Mouse (Mus musculus): ENCODE data around the gene Khk. TPM values are rescaled to one million over a fixed set of nuclear protein-coding genes. Genes with fewer than 3 reads are reported as not detected.
"Not testable (repeated sequence)": the region's sequence is repeated elsewhere in the genome, so short reads cannot be mapped to it uniquely, and the experiment has no call there.

Khk gene
- polyA plus RNA-seq (2012; rRNA removed) (29.5 and 37.8 TPM in 2 replicates), polyA plus RNA-seq (2014; fragmentation: Nextera tagmentation; extraction: Ambion mirVana) (29.7 and 31.3 TPM in 2 replicates)

DNA sequence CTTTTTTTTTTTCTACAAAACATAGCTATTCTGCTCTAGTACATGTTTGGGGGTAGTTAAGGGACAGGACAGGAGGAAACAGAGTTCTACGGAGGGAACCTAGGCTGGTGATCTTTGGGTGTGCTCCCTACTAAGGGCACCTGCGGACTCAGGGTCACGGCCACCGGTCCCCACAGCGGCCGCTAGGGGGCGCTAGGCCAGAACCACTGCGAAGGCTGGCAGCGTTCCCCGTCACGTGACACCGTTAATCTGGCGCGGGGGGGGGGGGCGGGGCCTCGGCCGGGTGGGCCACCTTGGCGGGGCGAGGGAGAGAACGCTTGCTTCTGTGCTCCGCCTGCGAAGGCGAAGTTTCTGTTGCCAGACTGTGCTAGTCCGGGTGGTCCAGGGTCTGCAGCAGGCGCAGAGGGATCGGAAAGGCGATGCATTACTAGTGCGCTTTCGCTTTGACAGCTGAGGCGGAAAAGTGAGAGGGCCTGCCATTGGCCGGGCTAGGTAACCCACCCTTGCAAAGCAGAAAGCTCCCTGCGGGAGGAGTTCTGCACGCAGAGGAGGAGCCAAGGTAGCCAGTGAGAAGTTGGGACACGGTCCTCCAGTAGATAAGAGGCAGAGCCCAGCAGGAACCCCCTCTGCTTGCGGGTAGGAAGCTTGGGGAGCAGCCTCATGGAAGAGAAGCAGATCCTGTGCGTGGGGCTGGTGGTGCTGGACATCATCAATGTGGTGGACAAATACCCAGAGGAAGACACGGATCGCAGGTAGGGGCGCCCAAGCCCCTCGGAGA, at the start of gene Khk:
TSS of gene Khk (plus strand) at position 176 of the 778 bp plus-strand sequence.
- Histone ChIP-seq H3K9ac (ENCODE audit: low read depth, low read length, severe bottlenecking) (peak within 1 kb of the TSS; percentile 58), H3K27me3 (ENCODE audit: control insufficient read depth, insufficient read depth, low read length) (no peaks in the 10 kb centered on the region), H3K36me3 (ENCODE audit: control insufficient read depth, insufficient read depth, low read length) (peaks cover 47% of the 10 kb centered on the region), H3K4me2 (replicated peaks; ENCODE audit: low read depth, low read length, severe bottlenecking) (peak within 1 kb of the TSS; percentile 79), H3K27ac (replicated peaks; ENCODE audit: low read depth, low read length) (peak within 1 kb of the TSS; percentile 80), H3K4me1 (ENCODE audit: control insufficient read depth, insufficient read depth, low read length) (peaks cover 16% of the 10 kb centered on the region), H3K4me3 (replicated peaks; ENCODE audit: low read length) (peak within 1 kb of the TSS; percentile 42), H3K9me3 (ENCODE audit: control insufficient read depth, low read length) (no peaks in the 10 kb centered on the region)
- peak; percentile 90 for DNase-seq (ENCODE audit: low spot score)
- under 1% methylated on average over 24 of the region's 40 CpGs for WGBS
- TF ChIP-seq POLR2A (IDR thresholded peaks at IDR 0.05; ENCODE audit: borderline replicate concordance, extremely low read depth, insufficient read depth, insufficient read length): peak; percentile 53; the same call in 1 of the 2 replicates
- peak; percentile 88 for ATAC-seq (ENCODE audit: low FRiP score, low read depth)

DNA sequence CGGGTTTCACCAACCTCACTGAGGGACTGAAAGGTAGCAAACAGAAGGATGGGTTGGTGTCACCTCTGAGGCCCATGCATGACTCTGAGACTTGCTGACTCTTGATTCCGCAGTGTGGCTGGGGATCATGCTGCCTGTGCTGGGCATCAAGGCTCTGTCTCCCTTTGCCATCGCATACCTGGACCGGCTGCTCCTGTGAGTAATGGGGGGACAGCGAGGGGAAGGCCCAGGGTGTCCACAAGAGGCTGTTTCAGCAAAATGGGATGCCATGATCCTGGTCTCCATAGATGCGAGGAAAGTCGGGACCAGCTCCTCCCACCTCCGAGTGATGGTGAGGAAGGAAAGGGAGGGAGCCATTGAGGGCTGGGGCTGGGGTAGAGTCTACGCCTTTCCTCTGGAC, 48.7 kb upstream of the Khk start:
- Histone ChIP-seq H3K9me3 (ENCODE audit: control insufficient read depth, low read length) (no peaks in the 10 kb centered on the region), H3K9ac (ENCODE audit: low read depth, low read length, severe bottlenecking) (no peak overlapping the region), H3K27ac (replicated peaks; ENCODE audit: low read depth, low read length) (no peak overlapping the region), H3K4me3 (replicated peaks; ENCODE audit: low read length) (no peak overlapping the region), H3K4me1 (ENCODE audit: control insufficient read depth, insufficient read depth, low read length) (peaks cover 13% of the 10 kb centered on the region), H3K27me3 (ENCODE audit: control insufficient read depth, insufficient read depth, low read length) (no peaks in the 10 kb centered on the region), H3K36me3 (ENCODE audit: control insufficient read depth, insufficient read depth, low read length) (peaks cover 66% of the 10 kb centered on the region), H3K4me2 (replicated peaks; ENCODE audit: low read depth, low read length, severe bottlenecking) (no peak overlapping the region)
- WGBS: 93% methylated on average over 9 of the region's 9 CpGs
- no peak for TF ChIP-seq POLR2A (IDR thresholded peaks at IDR 0.05; ENCODE audit: borderline replicate concordance, extremely low read depth, insufficient read depth, insufficient read length)
- ATAC-seq (ENCODE audit: low FRiP score, low read depth): no peak
- no peak for DNase-seq (ENCODE audit: low spot score)

- ATAC-seq (ENCODE audit: low FRiP score, low read depth) (no peak), DNase-seq (ENCODE audit: low spot score) (no peak)
- no peak overlapping the region for H3K4me3 ChIP-seq (replicated peaks; ENCODE audit: low read length)
- WGBS: 90% methylated on average over 7 of the region's 7 CpGs
- H3K9ac ChIP-seq (ENCODE audit: low read depth, low read length, severe bottlenecking): no peak overlapping the region
- peaks cover 68% of the 10 kb centered on the region for H3K36me3 ChIP-seq (ENCODE audit: control insufficient read depth, insufficient read depth, low read length)
- peaks cover 17% of the 10 kb centered on the region for H3K4me1 ChIP-seq (ENCODE audit: control insufficient read depth, insufficient read depth, low read length)
- TF ChIP-seq POLR2A (IDR thresholded peaks at IDR 0.05; ENCODE audit: borderline replicate concordance, extremely low read depth, insufficient read depth, insufficient read length): no peak
- no peaks in the 10 kb centered on the region for H3K9me3 ChIP-seq (ENCODE audit: control insufficient read depth, low read length)
- H3K4me2 ChIP-seq (replicated peaks; ENCODE audit: low read depth, low read length, severe bottlenecking): no peak overlapping the region
- no peak overlapping the region for H3K27ac ChIP-seq (replicated peaks; ENCODE audit: low read depth, low read length)
- no peaks in the 10 kb centered on the region for H3K27me3 ChIP-seq (ENCODE audit: control insufficient read depth, insufficient read depth, low read length)
Measured at GRCm38 (mm10) chr5:30874365-30874764, 46.9 kb upstream of the Khk start.

- H3K9ac ChIP-seq (ENCODE audit: low read depth, low read length, severe bottlenecking): no peak overlapping the region
- H3K27me3 ChIP-seq (ENCODE audit: control insufficient read depth, insufficient read depth, low read length): no peaks in the 10 kb centered on the region
- H3K27ac ChIP-seq (replicated peaks; ENCODE audit: low read depth, low read length): no peak overlapping the region
- no peaks in the 10 kb centered on the region for H3K9me3 ChIP-seq (ENCODE audit: control insufficient read depth, low read length)
- H3K4me2 ChIP-seq (replicated peaks; ENCODE audit: low read depth, low read length, severe bottlenecking): no peak overlapping the region
- peaks cover 8% of the 10 kb centered on the region; the same call in 1 of the 2 replicates for H3K4me1 ChIP-seq (ENCODE audit: control insufficient read depth, insufficient read depth, low read length)
- no peak overlapping the region for H3K4me3 ChIP-seq (replicated peaks; ENCODE audit: low read length)
- ATAC-seq (ENCODE audit: low FRiP score, low read depth) (no peak), DNase-seq (ENCODE audit: low spot score) (peak; percentile 30)
- peaks cover 42% of the 10 kb centered on the region for H3K36me3 ChIP-seq (ENCODE audit: control insufficient read depth, insufficient read depth, low read length)
- WGBS: 17% methylated on average over 6 of the region's 6 CpGs
- no peak for TF ChIP-seq POLR2A (IDR thresholded peaks at IDR 0.05; ENCODE audit: borderline replicate concordance, extremely low read depth, insufficient read depth, insufficient read length)
Measured at GRCm38 (mm10) chr5:30878616-30879015, 42.6 kb upstream of the Khk start.

DNA sequence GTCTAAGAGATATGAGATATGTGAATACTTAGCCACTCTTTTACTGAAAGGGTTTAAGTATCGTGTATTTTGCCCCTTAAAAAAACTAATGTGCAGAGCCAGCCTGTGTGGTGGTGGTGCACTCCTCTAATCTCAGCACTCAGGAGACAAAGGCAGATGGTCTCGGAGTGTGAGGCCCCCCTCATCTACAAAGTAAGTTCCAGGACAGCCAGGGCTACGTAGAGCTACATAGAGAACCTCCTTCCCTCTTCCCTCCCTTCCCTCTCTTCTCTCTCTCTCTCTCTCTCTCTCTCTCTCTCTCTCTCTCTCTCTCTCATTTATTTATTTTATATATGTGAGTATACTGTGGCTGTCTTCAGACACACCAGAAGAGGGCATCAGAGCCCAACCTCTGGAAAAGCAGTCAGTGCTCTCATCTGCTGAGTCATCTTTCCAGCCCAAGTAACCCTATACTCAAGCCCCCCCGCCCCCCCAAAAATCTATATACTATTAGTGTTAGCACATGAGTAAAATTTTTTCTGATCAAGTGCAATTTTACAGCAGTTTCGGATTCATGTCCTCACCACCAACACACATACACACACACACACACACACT, 41.8 kb upstream of the Khk start:
- no peaks in the 10 kb centered on the region for H3K27me3 ChIP-seq (ENCODE audit: control insufficient read depth, insufficient read depth, low read length)
- H3K9ac ChIP-seq (ENCODE audit: low read depth, low read length, severe bottlenecking): no peak overlapping the region
- no peak for ATAC-seq (ENCODE audit: low FRiP score, low read depth)
- WGBS: 66% methylated on average over 5 of the region's 5 CpGs
- peaks cover 8% of the 10 kb centered on the region; the same call in 1 of the 2 replicates for H3K4me1 ChIP-seq (ENCODE audit: control insufficient read depth, insufficient read depth, low read length)
- no peak overlapping the region for H3K4me3 ChIP-seq (replicated peaks; ENCODE audit: low read length)
- peaks cover 33% of the 10 kb centered on the region for H3K36me3 ChIP-seq (ENCODE audit: control insufficient read depth, insufficient read depth, low read length)
- no peak overlapping the region for H3K27ac ChIP-seq (replicated peaks; ENCODE audit: low read depth, low read length)
- peak; percentile 25 for DNase-seq (ENCODE audit: low spot score)
- H3K4me2 ChIP-seq (replicated peaks; ENCODE audit: low read depth, low read length, severe bottlenecking): no peak overlapping the region
- no peak for TF ChIP-seq POLR2A (IDR thresholded peaks at IDR 0.05; ENCODE audit: borderline replicate concordance, extremely low read depth, insufficient read depth, insufficient read length)
- no peaks in the 10 kb centered on the region for H3K9me3 ChIP-seq (ENCODE audit: control insufficient read depth, low read length)

- not testable (repeated sequence) for H3K9ac ChIP-seq (ENCODE audit: low read depth, low read length, severe bottlenecking); H3K27me3 ChIP-seq (ENCODE audit: control insufficient read depth, insufficient read depth, low read length); H3K4me1 ChIP-seq (ENCODE audit: control insufficient read depth, insufficient read depth, low read length); H3K36me3 ChIP-seq (ENCODE audit: control insufficient read depth, insufficient read depth, low read length); H3K9me3 ChIP-seq (ENCODE audit: control insufficient read depth, low read length); ATAC-seq (ENCODE audit: low FRiP score, low read depth); DNase-seq (ENCODE audit: low spot score); H3K4me2 ChIP-seq (replicated peaks; ENCODE audit: low read depth, low read length, severe bottlenecking); H3K27ac ChIP-seq (replicated peaks; ENCODE audit: low read depth, low read length); H3K4me3 ChIP-seq (replicated peaks; ENCODE audit: low read length)
- WGBS: 80% methylated on average over 4 of the region's 4 CpGs
Measured at GRCm38 (mm10) chr5:30881839-30882238, 39.4 kb upstream of the Khk start.
